Mouse (Mus musculus) liver, adult 2 months (tissue): ENCODE measurements around the gene Psmb4.

ENCODE experiments used
- CTCF ChIP-seq: fragments of 200-500 bp; IDR thresholded peaks from 2 replicates; pipeline ENCODE4 v1.5.1; 2011; ENCODE audit warnings: low read depth, low read length, control low read depth
- POLR2A ChIP-seq: fragments of 200-500 bp; IDR thresholded peaks from 2 replicates; pipeline ENCODE4 v1.6.1; 2011; ENCODE audit warnings: low read length, control low read depth; ENCODE audit not compliant: insufficient read depth; ENCODE audit errors: extremely low read depth

DNA sequence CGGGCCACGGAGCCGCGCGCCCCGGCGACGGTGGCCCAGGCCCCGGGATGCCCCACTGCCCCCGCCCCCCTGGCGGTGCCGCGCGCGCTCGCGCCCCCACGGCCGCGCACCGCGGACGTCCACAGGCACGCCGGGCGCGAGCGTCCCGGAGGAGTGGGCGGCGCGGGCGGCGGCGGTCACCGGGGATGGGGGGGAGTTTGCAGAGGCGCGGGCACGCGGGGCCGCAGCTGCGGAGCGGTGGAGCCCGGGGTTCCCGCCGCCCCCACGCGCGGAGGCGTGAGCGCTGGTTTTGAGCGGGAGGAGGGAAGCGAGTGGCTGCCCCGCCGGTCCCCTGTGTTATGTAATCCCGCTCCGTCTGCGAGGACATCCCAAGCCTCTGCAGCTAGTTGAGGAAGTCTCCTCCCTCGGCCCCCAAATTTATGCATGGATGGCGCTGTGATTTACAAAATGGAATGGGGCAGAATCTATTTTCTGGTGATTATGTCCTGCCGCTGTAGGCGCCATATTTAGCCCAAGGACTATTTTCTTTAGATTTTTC, 48.7 kb downstream of the Psmb4 start:
- TF ChIP-seq POLR2A (no peak), CTCF (no peak)
